Mouse (Mus musculus) lung, embryonic 16.5 days (tissue): ENCODE measurements around the gene Hnrnpr. TPM values are rescaled to one million over a fixed set of nuclear protein-coding genes. Genes with fewer than 3 reads are reported as not detected.
A peak's percentile ranks its signal among the peaks of the same experiment; 100 is the strongest.

ENCODE experiments used
- ATAC-seq: fragments of 200-750 bp; cut with Nextera tagmentation; 2 replicates; pipeline ENCODE4 v1.8.0; 2017; ENCODE audit warnings: low read depth, mild to moderate bottlenecking, moderate library complexity
- H3K27ac ChIP-seq: fragments of 300-500 bp; sonication (generic); 2 replicates; pipeline ENCODE4 v1.5.1; 2014; ENCODE audit warnings: mild to moderate bottlenecking, control low read depth, low read length
- H3K27me3 ChIP-seq: fragments of 300-500 bp; sonication (generic); 2 replicates; pipeline ENCODE4 v1.6.1; 2014; ENCODE audit warnings: low read depth, low read length, mixed read lengths; ENCODE audit not compliant: control insufficient read depth, insufficient read depth
- H3K36me3 ChIP-seq: fragments of 300-500 bp; sonication (generic); 2 replicates; pipeline ENCODE4 v1.6.1; 2014; ENCODE audit warnings: low read length; ENCODE audit not compliant: control insufficient read depth, insufficient read depth
- H3K4me1 ChIP-seq: fragments of 300-500 bp; sonication (generic); replicated peaks from 2 replicates; pipeline ENCODE4 v1.6.1; 2014; ENCODE audit warnings: low read length, mixed read lengths; ENCODE audit not compliant: control insufficient read depth, insufficient read depth
- H3K4me2 ChIP-seq: fragments of 300-500 bp; sonication (generic); 2 replicates; pipeline ENCODE4 v1.6.1; 2014; ENCODE audit warnings: low read depth, low read length, control low read depth
- H3K4me3 ChIP-seq: fragments of 300-500 bp; sonication (generic); 2 replicates; pipeline ENCODE4 v1.5.1; 2014; ENCODE audit warnings: mild to moderate bottlenecking, low read length, control low read depth
- H3K9ac ChIP-seq: fragments of 300-500 bp; sonication (generic); 2 replicates; pipeline ENCODE4 v1.6.1; 2014; ENCODE audit warnings: low read length, control low read depth
- H3K9me3 ChIP-seq: fragments of 300-500 bp; sonication (generic); 2 replicates; pipeline ENCODE4 v1.6.1; 2016; ENCODE audit warnings: low read length; ENCODE audit not compliant: control insufficient read depth
- WGBS: fragments of 180-500 bp; shearing (Covaris S2); extraction: QIAGEN DNeasy Blood & Tissue Kit; methylation state at CpG from one replicate; pipeline ENCODE4 v1.1.7; 2014; 5-methylcytosine and 5-hydroxymethylcytosine counted together
- polyA plus RNA-seq: library from polyadenylated mRNA; unstranded; fragments of >200 nt; fragmentation: Nextera tagmentation; extraction: Ambion mirVana; gene quantifications from 2 replicates; pipeline ENCODE4 v1.2.1, GENCODE M21; 2015

Hnrnpr gene
- 146 and 158 TPM in 2 replicates for polyA plus RNA-seq

DNA sequence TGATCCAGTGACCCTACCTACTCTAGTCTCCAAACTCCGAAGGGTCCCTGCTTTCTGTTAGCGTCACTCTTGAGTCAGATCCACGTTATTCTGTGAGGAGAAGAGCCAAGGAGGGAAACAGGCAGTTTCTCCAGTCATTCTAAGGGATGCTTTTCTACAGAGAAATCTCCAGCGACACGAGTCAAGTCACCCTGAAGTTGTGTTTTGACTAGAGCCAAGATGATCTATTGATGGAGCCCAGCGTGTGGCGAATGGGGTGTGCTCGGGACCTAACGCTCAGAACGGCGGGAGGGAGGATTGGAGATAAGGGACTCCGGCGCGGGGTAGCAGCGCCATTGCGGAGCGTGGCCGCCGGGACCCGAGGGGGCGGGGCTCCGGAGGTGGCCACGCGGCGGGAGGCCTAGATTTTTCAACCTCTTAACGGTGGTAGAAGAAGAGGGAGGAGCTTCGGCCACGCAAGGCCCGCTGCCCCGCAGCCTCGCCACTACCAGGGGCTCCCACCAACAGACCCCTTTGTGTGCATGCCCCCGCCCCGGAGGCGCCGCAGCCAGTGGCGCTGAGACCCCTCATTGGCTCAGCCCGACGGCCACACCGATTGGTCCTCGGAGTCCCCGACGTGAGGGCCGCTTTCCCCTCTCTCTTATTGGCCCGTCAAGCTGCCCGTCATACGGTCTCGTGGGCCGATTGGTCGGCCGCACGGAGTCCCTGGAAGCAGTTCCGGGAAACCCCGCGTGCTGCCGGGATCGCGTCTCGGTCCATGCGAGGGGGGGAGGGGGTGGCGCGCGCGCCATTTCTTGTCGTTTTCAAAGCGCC, at the start of gene Hnrnpr:
TSS of gene Hnrnpr (plus strand) at position 714 of the 813 bp plus-strand sequence.
- Histone ChIP-seq H3K36me3 (no peaks in the 10 kb centered on the region), H3K9me3 (no peaks in the 10 kb centered on the region), H3K9ac (peak within 1 kb of the TSS; percentile 98), H3K27ac (peak within 1 kb of the TSS; percentile 99), H3K4me2 (peak within 1 kb of the TSS; percentile 75), H3K4me3 (peak within 1 kb of the TSS; percentile 88), H3K27me3 (no peaks in the 10 kb centered on the region), H3K4me1 (peaks cover 24% of the 10 kb centered on the region)
- WGBS = under 1% methylated on average over 65 of the region's 65 CpGs
- peak; percentile 99 for ATAC-seq

DNA sequence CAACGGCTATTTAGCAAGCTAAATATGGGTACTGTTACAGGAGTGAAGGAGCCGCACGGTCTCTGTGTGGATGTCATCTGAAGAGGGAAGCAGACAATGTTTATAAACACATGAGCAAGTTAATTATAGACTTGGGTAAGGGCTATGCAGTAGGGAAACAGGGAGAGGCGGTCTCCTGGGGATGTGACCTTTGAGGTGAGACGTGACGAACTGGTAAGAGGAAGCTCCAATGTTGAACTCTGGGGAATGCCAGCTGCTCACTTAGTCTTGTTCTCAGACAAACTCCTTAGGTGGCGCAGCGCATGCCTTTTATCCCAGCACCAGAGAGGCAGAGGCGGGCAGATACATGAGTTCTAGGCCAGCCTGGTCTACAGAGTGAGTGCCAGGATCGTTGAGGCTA, 48.8 kb upstream of the Hnrnpr start:
- Histone ChIP-seq H3K27me3 (no peaks in the 10 kb centered on the region), H3K9me3 (no peaks in the 10 kb centered on the region), H3K9ac (no peak overlapping the region), H3K4me2 (no peak overlapping the region), H3K27ac (peak overlapping the region; percentile 31; the same call in 1 of the 2 replicates), H3K4me1 (peaks cover 6% of the 10 kb centered on the region; the same call in 1 of the 2 replicates), H3K4me3 (no peak overlapping the region), H3K36me3 (no peaks in the 10 kb centered on the region)
- WGBS = 50% methylated on average over 10 of the region's 10 CpGs
- ATAC-seq = peak; percentile 32; the same call in 1 of the 2 replicates

DNA sequence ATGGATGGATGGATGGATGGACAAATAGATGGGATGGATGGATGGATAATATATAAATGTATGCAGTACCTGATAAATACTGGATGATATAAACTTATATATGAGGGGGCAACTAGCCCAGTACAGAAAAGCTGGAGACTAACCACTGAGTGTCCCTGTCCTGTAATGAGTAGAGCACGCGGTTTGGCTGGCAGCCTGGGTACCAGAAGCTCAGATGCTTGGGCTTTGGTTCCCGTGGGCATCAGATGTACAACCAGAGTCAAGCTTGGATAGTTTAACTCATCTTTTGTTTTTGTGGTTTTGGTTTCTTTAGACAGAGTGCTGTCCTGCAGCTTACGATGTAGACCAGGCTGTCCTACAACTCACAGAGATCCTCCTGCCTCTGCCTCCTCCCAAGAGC, 47.2 kb upstream of the Hnrnpr start:
- Histone ChIP-seq H3K9me3 (no peaks in the 10 kb centered on the region), H3K4me2 (no peak overlapping the region), H3K4me3 (no peak overlapping the region), H3K27ac (no peak overlapping the region), H3K27me3 (no peaks in the 10 kb centered on the region), H3K36me3 (no peaks in the 10 kb centered on the region), H3K4me1 (peaks cover 6% of the 10 kb centered on the region; the same call in 1 of the 2 replicates), H3K9ac (no peak overlapping the region)
- ATAC-seq = no peak
- WGBS = 89% methylated on average over 4 of the region's 4 CpGs

DNA sequence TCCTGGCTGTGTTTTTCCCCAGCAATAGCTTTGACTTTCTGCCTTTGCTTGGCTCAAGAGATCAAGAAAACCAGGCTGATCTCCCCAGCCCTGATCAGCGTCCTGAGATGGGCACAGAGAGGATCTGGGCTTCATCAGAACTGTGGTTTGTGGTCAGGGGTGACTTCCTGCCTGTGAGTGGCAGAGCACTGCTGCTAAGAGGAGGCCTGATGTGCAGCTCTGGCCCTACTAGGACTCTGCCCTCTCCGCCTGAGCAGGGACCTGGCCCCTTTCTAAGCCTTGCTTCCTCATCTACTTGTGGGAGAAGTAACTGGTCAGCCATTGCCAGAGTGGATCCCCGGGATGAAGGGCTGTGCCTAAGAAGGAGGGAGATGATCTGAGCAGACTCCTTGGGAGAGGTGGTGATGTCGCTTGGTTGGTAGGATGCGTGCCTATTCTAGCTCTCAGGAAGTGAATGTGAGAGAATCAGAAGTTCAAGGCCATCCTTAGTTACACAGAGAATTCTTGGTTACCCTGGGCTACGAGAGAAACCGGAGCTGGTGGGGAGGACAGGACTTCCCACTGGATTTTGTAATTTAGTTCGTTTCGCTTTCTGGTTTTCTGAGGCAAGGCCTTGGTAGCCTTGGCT, 43.9 kb upstream of the Hnrnpr start:
- ATAC-seq = no peak
- H3K4me2 ChIP-seq = no peak overlapping the region
- no peak overlapping the region for H3K4me3 ChIP-seq
- no peaks in the 10 kb centered on the region; the same call in 1 of the 2 replicates for H3K4me1 ChIP-seq
- no peaks in the 10 kb centered on the region for H3K27me3 ChIP-seq
- H3K27ac ChIP-seq = no peak overlapping the region
- no peak overlapping the region for H3K9ac ChIP-seq
- no peaks in the 10 kb centered on the region for H3K36me3 ChIP-seq
- H3K9me3 ChIP-seq = no peaks in the 10 kb centered on the region
- WGBS = 76% methylated on average over 9 of the region's 9 CpGs

DNA sequence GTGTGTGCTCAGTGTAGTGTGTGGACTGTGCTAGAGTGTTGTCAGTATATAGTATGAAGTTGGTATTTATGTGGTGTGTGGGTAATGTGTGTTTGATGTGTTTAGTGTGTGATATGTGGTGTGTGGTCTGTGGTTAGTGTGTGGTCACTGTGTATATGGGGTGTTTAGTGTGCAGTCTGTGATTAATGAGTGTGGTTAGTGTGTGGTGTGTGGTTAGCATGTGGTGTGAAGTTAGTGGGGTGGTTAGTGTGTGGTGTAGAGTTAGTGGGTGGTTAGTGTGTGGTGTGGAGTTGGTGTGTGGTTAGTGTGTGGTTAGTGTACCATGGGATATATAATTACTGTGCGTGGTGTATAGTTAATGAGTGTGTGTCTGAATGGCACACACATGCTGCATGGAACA, 41.8 kb upstream of the Hnrnpr start:
- Histone ChIP-seq H3K4me3 (no peak overlapping the region), H3K36me3 (no peaks in the 10 kb centered on the region), H3K27me3 (no peaks in the 10 kb centered on the region), H3K9ac (no peak overlapping the region), H3K4me1 (no peaks in the 10 kb centered on the region), H3K9me3 (peaks cover 12% of the 10 kb centered on the region; the same call in 1 of the 2 replicates), H3K4me2 (no peak overlapping the region), H3K27ac (no peak overlapping the region)
- 90% methylated on average over 1 of the region's 1 CpGs for WGBS
- ATAC-seq = no peak

DNA sequence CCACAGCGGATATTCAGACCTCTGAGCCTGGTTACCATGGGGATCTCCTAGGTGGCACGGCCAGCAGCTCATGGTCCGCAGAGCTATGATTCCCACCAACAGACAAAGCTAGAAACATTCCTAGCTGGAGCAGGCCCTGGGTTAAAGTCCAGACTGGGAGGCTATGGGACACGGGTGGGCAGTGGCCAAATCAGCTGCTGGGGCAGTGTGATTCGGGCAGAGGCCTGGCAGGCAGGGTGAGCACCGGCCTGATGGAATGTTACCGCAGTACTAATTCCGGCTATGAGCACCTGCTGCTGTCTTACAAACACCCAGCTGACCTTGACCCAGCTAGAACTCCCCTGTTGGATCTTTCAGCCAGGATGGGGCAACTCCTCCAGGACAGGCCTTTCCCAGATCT, 40.1 kb upstream of the Hnrnpr start:
- 87% methylated on average over 8 of the region's 8 CpGs for WGBS
- Histone ChIP-seq H3K9me3 (peaks cover 12% of the 10 kb centered on the region; the same call in 1 of the 2 replicates), H3K4me3 (no peak overlapping the region), H3K27me3 (no peaks in the 10 kb centered on the region), H3K4me2 (no peak overlapping the region), H3K36me3 (no peaks in the 10 kb centered on the region), H3K9ac (no peak overlapping the region), H3K27ac (no peak overlapping the region; the same call in 1 of the 2 replicates), H3K4me1 (no peaks in the 10 kb centered on the region)
- no peak for ATAC-seq

DNA sequence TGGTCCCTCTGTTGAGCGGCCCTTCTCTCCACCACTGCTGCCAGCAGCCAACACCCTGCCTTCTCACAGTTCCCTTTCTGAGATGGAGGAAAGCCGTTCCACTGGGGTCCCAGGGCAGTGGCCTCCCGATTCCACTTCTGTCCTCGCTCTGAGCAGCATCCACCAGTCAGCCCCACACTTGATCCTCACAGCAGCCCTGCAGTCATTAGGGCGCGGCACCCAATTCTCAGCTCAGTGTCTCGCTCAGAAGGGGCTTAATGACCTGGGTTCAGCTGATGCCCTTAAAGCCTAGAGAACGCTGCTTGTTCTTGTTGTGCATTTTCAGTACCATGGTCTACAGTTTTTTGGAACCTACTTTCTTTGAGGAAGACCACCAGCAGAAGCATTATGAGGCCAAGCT, 29.6 kb upstream of the Hnrnpr start:
- WGBS = 75% methylated on average over 8 of the region's 8 CpGs
- ATAC-seq = no peak

DNA sequence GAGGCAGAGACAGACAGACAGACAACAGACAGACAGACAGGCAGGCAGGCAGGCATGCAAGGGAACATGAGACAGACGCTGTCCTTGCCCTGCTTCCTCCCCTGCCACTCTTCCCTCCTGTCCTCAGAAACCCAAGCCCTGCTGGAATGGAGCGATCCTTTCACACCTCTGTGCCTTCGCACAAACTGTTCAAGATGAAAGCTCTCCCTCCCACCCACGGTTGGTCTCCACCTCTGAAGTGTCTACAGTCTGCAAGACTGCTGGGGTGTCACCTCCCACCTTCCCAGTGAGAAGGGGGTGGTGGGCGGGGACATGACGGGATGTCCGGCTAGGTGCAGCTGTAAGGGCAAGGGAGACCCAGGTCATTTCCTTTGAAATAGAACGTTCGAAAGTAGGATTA, 29.1 kb upstream of the Hnrnpr start:
- 51% methylated on average over 9 of the region's 9 CpGs for WGBS
- Histone ChIP-seq H3K27me3 (no peaks in the 10 kb centered on the region), H3K4me2 (no peak overlapping the region), H3K9ac (no peak overlapping the region), H3K4me3 (no peak overlapping the region), H3K4me1 (peaks cover 26% of the 10 kb centered on the region), H3K9me3 (no peaks in the 10 kb centered on the region), H3K36me3 (no peaks in the 10 kb centered on the region), H3K27ac (no peak overlapping the region)
- no peak for ATAC-seq

More for the DNA sequence above, 29.6 kb upstream of the Hnrnpr start:
- Histone ChIP-seq H3K27me3 (no peaks in the 10 kb centered on the region), H3K4me2 (no peak overlapping the region), H3K9me3 (no peaks in the 10 kb centered on the region), H3K4me1 (peaks cover 23% of the 10 kb centered on the region), H3K4me3 (no peak overlapping the region), H3K9ac (no peak overlapping the region), H3K36me3 (no peaks in the 10 kb centered on the region), H3K27ac (no peak overlapping the region)
